Mouse (Mus musculus) small intestine, adult 2 months (tissue): ENCODE measurements around the gene Ncam1. TPM values are rescaled to one million over a fixed set of nuclear protein-coding genes. Genes with fewer than 3 reads are reported as not detected.

ENCODE experiments used
- H3K27ac ChIP-seq: fragments of 200-500 bp; 2 replicates; pipeline ENCODE4 v1.5.1; 2012; ENCODE audit warnings: low read depth, low read length, control low read depth, inconsistent platforms; ENCODE audit not compliant: insufficient read depth
- H3K27me3 ChIP-seq: fragments of 200-500 bp; 2 replicates; pipeline ENCODE4 v1.6.1; 2012; ENCODE audit warnings: mild to moderate bottlenecking, moderate library complexity, low read length, inconsistent platforms; ENCODE audit not compliant: control insufficient read depth, insufficient read depth
- H3K36me3 ChIP-seq: fragments of 200-500 bp; 2 replicates; pipeline ENCODE4 v1.6.1; 2012; ENCODE audit warnings: mild to moderate bottlenecking, low read length, control low read depth, inconsistent platforms; ENCODE audit not compliant: control insufficient read depth, insufficient read depth
- H3K4me1 ChIP-seq: fragments of 200-500 bp; 2 replicates; pipeline ENCODE4 v1.6.1; 2012; ENCODE audit warnings: low read length, inconsistent platforms, mixed read lengths; ENCODE audit not compliant: control insufficient read depth, insufficient read depth, insufficient read length
- H3K4me3 ChIP-seq: fragments of 200-500 bp; 2 replicates; pipeline ENCODE4 v1.5.1; 2012; ENCODE audit warnings: low read depth, mild to moderate bottlenecking, control low read depth, inconsistent platforms, low read length, moderate library complexity
- CTCF ChIP-seq: fragments of 200-500 bp; IDR thresholded peaks from 2 replicates; pipeline ENCODE4 v1.5.1; 2012; ENCODE audit warnings: low read depth, mild to moderate bottlenecking, control low read depth, inconsistent platforms, low read length, moderate library complexity, mixed read lengths; ENCODE audit not compliant: insufficient replicate concordance, insufficient read length; ENCODE audit errors: extremely low read depth
- POLR2A ChIP-seq: fragments of 200-500 bp; IDR thresholded peaks from 2 replicates; pipeline ENCODE4 v1.6.1; 2012; ENCODE audit warnings: low read depth, mild to moderate bottlenecking, control low read depth, inconsistent platforms, low read length, moderate library complexity
- WGBS: fragments of 180-500 bp; shearing (Covaris S2); methylation state at CpG from one replicate; pipeline ENCODE4 v1.1.7; 2018; 5-methylcytosine and 5-hydroxymethylcytosine counted together
- polyA plus RNA-seq: library from polyadenylated mRNA; depleted of rRNA; stranded (reverse); fragments of >200 nt; gene quantifications from 2 replicates; pipeline ENCODE4 v1.2.3, GENCODE M21; 2012

Gene Ncam1
- polyA plus RNA-seq, 1 experiment, result 3.5 TPM

DNA sequence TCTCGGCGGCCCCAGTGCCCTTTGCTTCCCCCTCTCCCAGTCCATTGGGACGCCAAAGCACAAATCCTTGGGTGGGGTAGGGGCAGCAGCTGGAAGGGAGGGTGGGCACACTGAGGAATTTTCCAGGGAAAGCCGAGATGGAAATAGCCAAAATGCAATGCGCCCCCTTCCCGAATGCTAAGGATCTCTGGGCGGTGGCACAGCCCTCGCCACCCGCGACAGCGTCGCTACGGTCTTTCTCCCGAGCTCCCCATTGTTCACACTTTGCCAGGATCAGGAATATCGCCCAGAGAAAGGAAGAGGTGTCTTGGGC is 1.3 kb downstream of the Ncam1 start:
- H3K27me3 ChIP-seq, result peaks cover 11% of the 10 kb centered on the region; the same call in 1 of the 2 replicates
- no peaks in the 10 kb centered on the region for H3K36me3 ChIP-seq
- TF ChIP-seq POLR2A (no peak), CTCF (no peak)
- H3K27ac ChIP-seq, result no peak overlapping the region
- 3% methylated on average over 15 of the region's 15 CpGs for WGBS
- H3K4me1 ChIP-seq, result no peaks in the 10 kb centered on the region
- peak overlapping the region; percentile 67 for H3K4me3 ChIP-seq

DNA sequence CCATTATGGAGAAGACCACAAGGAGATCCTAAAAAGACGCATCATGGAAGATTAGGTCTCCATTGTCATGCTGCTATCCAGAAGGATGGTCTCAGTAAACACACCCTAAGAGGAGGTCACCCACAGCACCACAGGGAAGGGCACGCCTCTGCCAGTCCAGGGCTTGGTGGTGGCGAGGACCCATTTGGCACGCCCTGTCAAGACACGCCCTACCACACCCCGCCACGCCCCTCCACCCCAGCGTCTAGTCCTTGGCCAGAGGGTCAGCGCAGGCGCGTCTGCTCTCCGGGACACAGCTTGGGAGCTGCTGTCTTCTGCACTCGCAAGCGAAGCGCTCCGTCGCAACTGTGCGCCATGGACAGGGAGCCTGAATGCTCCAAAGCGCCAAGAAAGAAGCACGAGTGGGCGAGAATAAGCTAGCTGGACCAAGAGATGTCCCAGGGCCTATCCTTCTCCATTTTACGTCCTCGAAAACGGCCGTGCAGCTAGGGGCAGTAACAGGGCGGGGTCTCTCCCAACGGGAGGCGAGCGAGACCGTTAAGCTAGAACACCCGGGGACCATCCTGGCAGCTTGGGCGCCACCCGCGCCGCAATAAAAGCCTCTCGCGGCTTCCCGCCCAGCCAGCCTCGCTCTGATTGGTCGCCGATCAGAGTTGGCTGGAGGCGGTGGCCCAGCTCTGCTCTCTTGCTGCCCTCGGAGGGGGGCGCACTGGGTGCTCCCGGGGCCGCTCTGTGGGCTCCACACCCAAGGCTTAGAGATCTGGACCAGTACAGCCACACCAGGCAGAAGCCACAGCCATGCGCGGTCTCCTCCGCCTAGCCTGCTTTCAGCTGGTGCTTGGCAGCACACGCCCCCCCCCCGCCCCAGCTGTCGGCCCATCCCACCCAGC is 1.9 kb downstream of the Ncam1 start:
- Histone ChIP-seq H3K36me3 (no peaks in the 10 kb centered on the region), H3K27ac (no peak overlapping the region), H3K27me3 (peaks cover 11% of the 10 kb centered on the region; the same call in 1 of the 2 replicates), H3K4me1 (no peaks in the 10 kb centered on the region), H3K4me3 (peak overlapping the region; percentile 67)
- WGBS, result 2% methylated on average over 51 of the region's 52 CpGs
- TF ChIP-seq POLR2A, result no peak
- TF ChIP-seq CTCF, result no peak

DNA sequence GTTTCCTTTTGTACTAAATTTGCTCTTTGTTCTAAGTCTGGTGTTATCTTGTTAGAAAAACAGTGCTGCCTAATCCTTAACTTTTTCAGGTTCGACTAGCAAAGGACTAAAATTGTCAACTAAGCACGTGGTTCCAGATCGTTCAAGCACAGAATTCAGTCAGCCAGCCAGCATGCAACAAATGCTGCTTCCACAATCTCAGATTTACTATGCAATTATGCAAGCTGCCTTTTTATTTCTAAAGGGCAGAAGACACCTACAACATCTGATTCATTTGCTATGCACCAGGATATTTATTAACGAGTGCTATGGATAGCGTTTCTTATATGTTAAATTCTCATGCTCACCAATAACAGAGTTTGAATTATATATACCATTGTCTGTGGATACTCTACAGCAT is 2.8 kb downstream of the Ncam1 start:
- Histone ChIP-seq H3K27ac (no peak overlapping the region), H3K4me3 (no peak overlapping the region), H3K4me1 (no peaks in the 10 kb centered on the region), H3K36me3 (no peaks in the 10 kb centered on the region), H3K27me3 (peaks cover 11% of the 10 kb centered on the region; the same call in 1 of the 2 replicates)
- WGBS, result 62% methylated on average over 5 of the region's 5 CpGs
- no peak for TF ChIP-seq CTCF
- no peak for TF ChIP-seq POLR2A

DNA sequence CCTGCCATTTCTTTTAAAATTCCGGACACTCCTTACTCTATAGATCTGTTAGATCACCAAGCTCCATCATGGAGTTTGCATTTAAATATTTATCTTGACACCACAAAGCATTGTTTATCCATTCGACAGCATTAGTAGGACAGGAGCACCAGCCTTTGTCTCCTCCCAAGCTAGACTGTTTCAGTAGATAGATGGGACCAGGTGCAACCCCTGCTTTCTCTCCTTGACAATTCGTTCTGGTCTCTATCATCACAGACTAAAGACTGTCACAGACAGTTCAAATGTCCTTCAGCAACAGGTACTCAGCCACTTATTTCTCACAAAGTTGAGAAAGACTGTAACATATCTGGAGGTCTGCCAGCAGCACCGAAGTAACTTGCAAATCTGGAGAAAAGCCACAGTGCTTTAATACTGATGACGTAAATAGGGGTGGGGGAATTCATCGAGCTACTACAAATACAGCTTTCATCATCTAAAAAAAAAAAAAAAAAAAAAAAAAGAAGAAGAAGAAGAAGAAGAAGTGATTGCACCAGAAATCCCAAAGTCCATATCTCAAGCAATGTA is 4.7 kb downstream of the Ncam1 start:
- Histone ChIP-seq H3K27ac (no peak overlapping the region), H3K36me3 (no peaks in the 10 kb centered on the region), H3K4me1 (no peaks in the 10 kb centered on the region), H3K4me3 (no peak overlapping the region), H3K27me3 (peaks cover 11% of the 10 kb centered on the region; the same call in 1 of the 2 replicates)
- no peak for TF ChIP-seq POLR2A
- TF ChIP-seq CTCF, result no peak
- 41% methylated on average over 6 of the region's 6 CpGs for WGBS

DNA sequence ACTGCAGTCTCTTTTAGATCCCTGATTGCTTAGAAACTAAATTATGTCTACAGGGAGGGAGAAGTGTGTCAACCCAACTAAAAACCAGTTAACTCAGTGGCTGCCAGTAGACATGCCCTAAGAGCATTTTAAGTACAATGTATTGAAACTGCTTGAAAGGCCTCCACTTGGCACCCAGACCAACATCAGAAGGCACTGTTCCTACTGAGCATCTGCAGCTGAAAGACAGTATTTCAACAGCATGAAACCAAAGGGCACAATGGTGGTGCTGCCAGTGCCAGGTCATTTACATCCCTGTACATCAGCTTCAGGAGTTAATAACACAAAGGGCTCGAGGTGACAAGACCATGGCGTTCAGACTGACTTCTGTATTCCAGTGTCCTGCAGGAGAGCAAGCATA is 5.5 kb downstream of the Ncam1 start:
- Histone ChIP-seq H3K36me3 (no peaks in the 10 kb centered on the region), H3K27ac (no peak overlapping the region), H3K27me3 (peaks cover 7% of the 10 kb centered on the region; the same call in 1 of the 2 replicates), H3K4me1 (no peaks in the 10 kb centered on the region), H3K4me3 (no peak overlapping the region)
- WGBS, result 65% methylated on average over 2 of the region's 2 CpGs
- TF ChIP-seq POLR2A (no peak), CTCF (no peak)

DNA sequence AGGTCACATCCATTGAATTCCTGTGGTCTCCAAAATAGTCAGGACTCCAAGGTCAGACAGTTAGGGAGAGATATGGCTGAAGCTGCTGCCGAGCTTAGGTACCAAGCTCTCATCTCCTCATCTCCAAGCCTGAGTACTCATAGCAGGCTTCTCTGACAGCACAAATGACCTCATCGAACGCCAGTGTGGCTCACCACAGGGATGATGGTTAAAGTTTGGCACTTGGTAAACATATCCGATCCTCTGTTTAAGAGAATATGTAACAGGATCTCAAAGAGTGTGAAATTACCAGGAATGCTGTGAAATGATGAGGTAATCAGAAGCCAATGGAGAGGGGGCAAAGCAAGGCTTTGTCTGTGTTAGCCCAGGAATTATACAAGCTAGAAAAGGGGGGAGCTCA is 6.1 kb downstream of the Ncam1 start:
- H3K4me1 ChIP-seq, result no peaks in the 10 kb centered on the region
- WGBS, result 54% methylated on average over 4 of the region's 4 CpGs
- H3K27ac ChIP-seq, result no peak overlapping the region
- H3K27me3 ChIP-seq, result peaks cover 5% of the 10 kb centered on the region; the same call in 1 of the 2 replicates
- no peaks in the 10 kb centered on the region for H3K36me3 ChIP-seq
- TF ChIP-seq CTCF (no peak), POLR2A (no peak)
- no peak overlapping the region for H3K4me3 ChIP-seq

DNA sequence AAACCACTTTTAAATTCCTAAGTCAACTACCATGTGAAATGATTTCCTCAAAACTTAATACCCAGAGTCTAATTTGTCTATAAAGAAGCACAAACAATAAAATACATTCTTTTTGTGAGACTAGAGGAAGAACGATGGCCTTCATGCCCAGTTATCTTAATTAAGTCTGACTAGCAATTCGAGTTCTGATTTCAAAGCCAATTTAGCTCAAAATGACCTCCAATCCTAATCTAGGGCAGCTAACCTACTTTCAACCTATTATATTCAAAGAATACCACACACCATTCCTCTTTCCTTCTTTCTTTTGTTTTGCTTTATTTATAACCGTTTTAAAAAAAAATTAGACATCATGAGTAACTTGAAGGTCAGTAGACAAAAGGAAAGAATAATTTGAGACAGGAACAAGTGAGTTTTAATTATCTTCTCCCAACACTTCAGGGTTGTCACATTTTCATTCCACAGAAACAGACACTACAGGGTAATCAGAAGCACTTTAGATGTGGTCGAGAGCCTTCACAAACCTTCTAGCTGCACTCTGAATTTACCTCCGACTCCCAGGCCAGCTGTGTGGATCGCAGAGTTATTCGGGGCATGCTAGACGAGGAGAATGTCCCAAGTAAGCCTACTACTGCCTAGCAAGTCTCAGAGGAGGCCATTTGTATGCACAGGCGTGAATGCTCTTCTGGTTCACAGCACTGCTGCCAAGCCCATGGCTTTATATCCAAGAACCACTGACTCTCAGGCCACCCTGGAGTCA is 17.5 kb downstream of the Ncam1 start:
- H3K36me3 ChIP-seq, result no peaks in the 10 kb centered on the region
- H3K27ac ChIP-seq, result no peak overlapping the region
- no peaks in the 10 kb centered on the region for H3K27me3 ChIP-seq
- TF ChIP-seq POLR2A (no peak), CTCF (no peak)
- no peaks in the 10 kb centered on the region for H3K4me1 ChIP-seq
- 72% methylated on average over 9 of the region's 9 CpGs for WGBS
- H3K4me3 ChIP-seq, result no peak overlapping the region
